Mouse (Mus musculus) intestine, postnatal 0 days (tissue): ENCODE data around the gene Tmem145. TPM values are rescaled to one million over a fixed set of nuclear protein-coding genes. Genes with fewer than 3 reads are reported as not detected.

Experiments
- ATAC-seq: fragments of 200-750 bp; cut with Nextera tagmentation; 2 replicates; pipeline ENCODE4 v1.8.0; 2017; ENCODE audit warnings: mild to moderate bottlenecking, moderate TSS enrichment, moderate library complexity
- H3K27ac ChIP-seq: fragments of 300-500 bp; sonication (generic); 2 replicates; pipeline ENCODE4 v1.5.1; 2014; ENCODE audit warnings: mild to moderate bottlenecking, low read depth, low read length, moderate library complexity
- H3K27me3 ChIP-seq: fragments of 300-500 bp; sonication (generic); replicated peaks from 2 replicates; pipeline ENCODE4 v1.6.1; 2014; ENCODE audit warnings: low read length, mixed read lengths; ENCODE audit not compliant: control insufficient read depth, insufficient read depth
- H3K36me3 ChIP-seq: fragments of 300-500 bp; sonication (generic); 2 replicates; pipeline ENCODE4 v1.6.1; 2014; ENCODE audit warnings: mild to moderate bottlenecking, moderate library complexity; ENCODE audit not compliant: control insufficient read depth, insufficient read depth
- H3K4me1 ChIP-seq: fragments of 300-500 bp; sonication (generic); replicated peaks from 2 replicates; pipeline ENCODE4 v1.6.1; 2014; ENCODE audit warnings: antibody characterized with exemption, low read length, mixed read lengths; ENCODE audit not compliant: control insufficient read depth, insufficient read depth
- H3K4me2 ChIP-seq: fragments of 300-500 bp; sonication (generic); replicated peaks from 2 replicates; pipeline ENCODE4 v1.6.1; 2014; ENCODE audit warnings: low read depth, mild to moderate bottlenecking, moderate library complexity
- H3K4me3 ChIP-seq: fragments of 300-500 bp; sonication (generic); 2 replicates; pipeline ENCODE4 v1.5.1; 2014; ENCODE audit warnings: low read depth, low read length
- H3K9ac ChIP-seq: fragments of 300-500 bp; sonication (generic); 2 replicates; pipeline ENCODE4 v1.6.1; 2014; ENCODE audit warnings: mild to moderate bottlenecking, low read depth, low read length
- H3K9me3 ChIP-seq: fragments of 300-500 bp; sonication (generic); 2 replicates; pipeline ENCODE4 v1.6.1; 2016; ENCODE audit warnings: mixed run types; ENCODE audit not compliant: control insufficient read depth
- CTCF ChIP-seq: sonication (generic); IDR thresholded peaks from 2 replicates; pipeline ENCODE4 v1.5.1; 2016; ENCODE audit warnings: low read depth, mild to moderate bottlenecking, control low read depth, antibody characterized with exemption, moderate library complexity
- WGBS: fragments of 180-500 bp; shearing (Covaris S2); extraction: QIAGEN DNeasy Blood & Tissue Kit; methylation state at CpG from one replicate; pipeline ENCODE4 v1.1.7; 2014; 5-methylcytosine and 5-hydroxymethylcytosine counted together
- polyA plus RNA-seq: library from polyadenylated mRNA; unstranded; fragments of >200 nt; fragmentation: Nextera tagmentation; extraction: Ambion mirVana; gene quantifications from 2 replicates; pipeline ENCODE4 v1.2.1, GENCODE M21; 2015

The Tmem145 gene
- polyA plus RNA-seq, 1 experiment from 2014 or later = 0.69 TPM

DNA sequence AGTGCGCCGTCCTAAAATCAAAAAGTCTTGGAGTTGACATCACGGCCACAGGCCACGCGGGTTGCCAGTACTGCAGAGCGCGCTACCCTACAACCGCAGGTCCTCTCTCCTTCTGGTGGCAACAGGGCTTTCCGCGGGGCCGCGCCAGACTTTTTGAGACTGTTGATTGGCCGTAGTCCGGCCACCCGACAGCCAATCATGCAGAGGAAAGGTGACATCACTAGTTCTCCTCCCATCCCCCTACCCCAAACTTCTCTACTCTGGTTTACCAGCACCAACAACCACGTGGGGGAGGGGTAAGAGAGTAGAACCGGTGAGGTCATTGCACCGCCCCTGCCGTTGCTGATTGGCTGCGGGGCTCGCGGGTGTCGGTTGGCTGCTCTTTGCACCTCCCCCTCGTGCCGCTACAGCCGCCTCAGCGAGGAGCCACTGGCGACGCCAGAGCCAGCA, 38.6 kb upstream of the Tmem145 start, which contains the start of gene Cic:
Cic (plus strand) TSS at position 404 of the 450 bp plus-strand sequence.
- Histone ChIP-seq H3K9ac (peak within 1 kb of the TSS; percentile 77), H3K36me3 (peaks cover 17% of the 10 kb centered on the region; the same call in 1 of the 2 replicates), H3K9me3 (no peaks in the 10 kb centered on the region), H3K4me2 (peak within 1 kb of the TSS; percentile 72), H3K4me3 (peak within 1 kb of the TSS; percentile 68), H3K27me3 (no peaks in the 10 kb centered on the region), H3K27ac (peak within 1 kb of the TSS; percentile 87), H3K4me1 (no peaks in the 10 kb centered on the region; the same call in 1 of the 2 replicates)
- under 1% methylated on average over 29 of the region's 29 CpGs for WGBS
- 0 out of 2 replicates have a peak, but pooled peaks have one; percentile 6 for TF ChIP-seq CTCF
- ATAC-seq = peak; percentile 87

DNA sequence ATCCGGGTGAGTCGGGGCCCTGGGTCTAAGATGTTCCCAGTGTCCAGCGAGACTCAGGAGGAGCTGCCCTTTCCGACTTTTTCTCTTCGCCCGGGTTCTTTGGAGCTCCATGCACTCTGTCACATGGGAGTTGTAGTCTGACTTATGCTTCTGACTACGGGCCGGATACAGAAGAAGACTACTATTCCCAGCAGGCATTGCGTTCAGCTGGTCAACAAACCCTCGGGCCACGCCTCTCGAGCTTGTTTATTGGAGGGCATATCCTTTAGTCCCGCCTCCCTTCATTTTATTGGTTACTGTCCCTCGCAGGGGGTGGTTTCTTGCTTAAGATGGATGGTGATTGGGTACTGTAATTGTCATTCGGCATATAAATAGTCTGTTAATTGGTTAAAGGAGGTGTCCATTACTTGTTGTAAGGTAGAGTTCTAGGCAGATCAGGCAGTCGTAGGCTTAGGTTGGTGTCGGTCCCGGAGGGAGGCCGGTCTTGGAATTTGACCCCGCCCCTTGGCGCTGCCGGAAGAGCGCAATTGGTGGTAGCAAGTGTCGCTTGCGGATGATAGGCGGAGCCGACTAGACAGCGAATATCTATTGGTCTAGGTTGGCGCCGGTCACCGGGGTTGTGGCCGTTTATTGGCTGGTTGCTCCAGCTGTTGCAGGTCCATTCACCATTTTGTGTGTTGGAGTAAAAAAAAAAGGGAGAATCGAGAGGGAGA, 38.0 kb upstream of the Tmem145 start:
- no peak for TF ChIP-seq CTCF
- Histone ChIP-seq H3K9ac (peak overlapping the region; percentile 77), H3K27me3 (no peaks in the 10 kb centered on the region), H3K4me1 (no peaks in the 10 kb centered on the region; the same call in 1 of the 2 replicates), H3K27ac (peak overlapping the region; percentile 87), H3K4me2 (peak overlapping the region; percentile 72), H3K36me3 (peaks cover 21% of the 10 kb centered on the region), H3K9me3 (no peaks in the 10 kb centered on the region), H3K4me3 (peak overlapping the region; percentile 68)
- WGBS = under 1% methylated on average over 33 of the region's 33 CpGs
- peak; percentile 95 for ATAC-seq

- peaks cover 27% of the 10 kb centered on the region for H3K36me3 ChIP-seq
- under 1% methylated on average over 7 of the region's 7 CpGs for WGBS
- no peaks in the 10 kb centered on the region for H3K9me3 ChIP-seq
- no peak for TF ChIP-seq CTCF
- peak overlapping the region; percentile 78 for H3K27ac ChIP-seq
- peak overlapping the region; percentile 68 for H3K4me3 ChIP-seq
- H3K27me3 ChIP-seq = no peaks in the 10 kb centered on the region
- H3K9ac ChIP-seq = peak overlapping the region; percentile 77
- no peaks in the 10 kb centered on the region; the same call in 1 of the 2 replicates for H3K4me1 ChIP-seq
- no peak for ATAC-seq
- H3K4me2 ChIP-seq = peak overlapping the region; percentile 72
These were observed 37.3 kb upstream of the Tmem145 start for GRCm38 (mm10) chr7:25268588-25268987.

- Histone ChIP-seq H3K27me3 (no peaks in the 10 kb centered on the region), H3K9me3 (no peaks in the 10 kb centered on the region), H3K4me1 (no peaks in the 10 kb centered on the region; the same call in 1 of the 2 replicates), H3K27ac (no peak overlapping the region; the same call in 1 of the 2 replicates), H3K36me3 (peaks cover 27% of the 10 kb centered on the region), H3K4me3 (peak overlapping the region; percentile 68), H3K4me2 (peak overlapping the region; percentile 72), H3K9ac (peak overlapping the region; percentile 77)
- WGBS = 40% methylated on average over 4 of the region's 4 CpGs
- ATAC-seq = no peak
- TF ChIP-seq CTCF = no peak
These were observed 36.9 kb upstream of the Tmem145 start for GRCm38 (mm10) chr7:25269029-25269428.

DNA sequence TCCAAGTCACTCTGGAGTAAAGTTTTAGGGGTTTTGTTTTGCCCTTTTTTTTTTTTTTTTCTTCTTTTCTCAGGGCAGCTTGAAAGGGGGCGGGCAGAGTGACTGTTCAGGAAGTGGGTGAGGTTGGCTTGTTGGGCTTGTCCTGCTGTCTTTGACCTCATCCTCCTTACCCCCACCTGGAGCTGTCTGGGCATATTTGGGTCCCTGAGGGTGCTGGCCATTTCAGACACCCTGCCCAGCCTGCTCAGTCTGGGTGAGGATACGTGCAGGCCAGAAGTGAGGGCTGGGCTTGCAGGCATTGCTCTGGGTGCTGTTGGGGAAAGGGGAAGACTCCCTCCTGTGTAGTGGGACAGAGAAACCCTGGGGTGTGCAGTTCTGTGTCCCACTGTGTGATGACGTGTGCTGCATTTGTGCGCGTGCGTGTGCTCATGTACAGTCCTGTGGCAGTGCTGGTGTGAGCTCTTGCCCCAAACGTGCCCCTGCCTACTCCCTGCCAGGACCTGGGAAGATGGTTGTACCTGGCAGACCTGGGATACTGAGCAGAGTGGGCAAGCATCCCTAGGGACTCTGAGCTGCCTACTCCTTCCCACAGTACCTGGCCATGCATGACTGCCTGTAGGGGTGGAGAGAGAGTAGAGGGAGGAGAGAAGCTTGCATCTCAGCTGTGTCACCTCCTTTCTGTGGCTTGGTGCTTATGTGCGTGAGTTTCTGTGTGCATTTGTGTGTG, 36.2 kb upstream of the Tmem145 start:
- H3K36me3 ChIP-seq = peaks cover 27% of the 10 kb centered on the region
- H3K9me3 ChIP-seq = no peaks in the 10 kb centered on the region
- no peaks in the 10 kb centered on the region for H3K27me3 ChIP-seq
- 76% methylated on average over 8 of the region's 8 CpGs for WGBS
- peak overlapping the region; percentile 77; the same call in 1 of the 2 replicates for H3K9ac ChIP-seq
- no peaks in the 10 kb centered on the region; the same call in 1 of the 2 replicates for H3K4me1 ChIP-seq
- H3K4me2 ChIP-seq = peak overlapping the region; percentile 72
- H3K27ac ChIP-seq = no peak overlapping the region; the same call in 1 of the 2 replicates
- no peak for TF ChIP-seq CTCF
- no peak overlapping the region for H3K4me3 ChIP-seq
- no peak for ATAC-seq
